ENCODE assay signal across 24 mouse cellular contexts in the genomic region with DNA sequence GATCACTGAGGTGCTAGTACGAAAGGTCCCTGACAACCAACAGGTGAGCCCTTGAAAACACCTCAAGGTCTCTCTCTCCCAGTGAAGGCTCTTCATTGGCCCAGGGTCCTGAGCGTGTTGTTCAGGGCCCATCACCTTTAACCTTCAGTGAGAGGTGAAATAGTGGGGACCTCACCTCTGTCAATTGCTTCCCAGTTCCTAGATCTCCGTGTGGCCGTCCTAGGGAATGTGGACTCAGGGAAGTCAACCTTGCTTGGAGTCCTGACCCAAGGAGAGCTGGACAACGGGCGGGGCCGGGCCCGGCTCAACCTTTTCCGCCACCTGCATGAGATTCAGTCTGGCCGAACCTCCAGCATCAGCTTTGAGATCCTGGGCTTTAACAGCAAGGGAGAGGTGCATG. TPM values are rescaled to one million over a fixed set of nuclear protein-coding genes. Genes with fewer than 3 reads are reported as not detected.
"Had no signal": no experiment of that assay in that cellular context is flagged by ENCODE, and none has a peak within 500 bp of the region (broad histone marks: within the 10 kb centered on the region; RNA-seq: fewer than 3 reads in every experiment).

No protein-coding gene starts in this region.

- H3K9ac ChIP-seq: embryonic facial prominence, embryonic 12.5 days; embryonic facial prominence, embryonic 13.5 days; embryonic facial prominence, embryonic 15.5 days; forebrain, embryonic 12.5 days; forebrain, embryonic 13.5 days; forebrain, embryonic 15.5 days; forebrain, postnatal 0 days had no signal

- ATAC-seq: forebrain, embryonic 13.5 days; forebrain, embryonic 14.5 days; forebrain, embryonic 15.5 days; forebrain, embryonic 16.5 days; forebrain, postnatal 0 days had no signal

- H3K9me3 ChIP-seq: embryonic facial prominence, embryonic 10.5 days; embryonic facial prominence, embryonic 12.5 days; embryonic facial prominence, embryonic 13.5 days; embryonic facial prominence, embryonic 15.5 days; forebrain, embryonic 10.5 days; forebrain, embryonic 12.5 days; forebrain, embryonic 13.5 days; forebrain, embryonic 15.5 days; heart, embryonic 10.5 days had no signal

- H3K4me3 ChIP-seq: embryonic facial prominence, embryonic 10.5 days; embryonic facial prominence, embryonic 12.5 days; embryonic facial prominence, embryonic 13.5 days; embryonic facial prominence, embryonic 15.5 days; erythroblast, embryonic 14.5 days; forebrain, embryonic 10.5 days; forebrain, embryonic 12.5 days; forebrain, embryonic 13.5 days; forebrain, embryonic 15.5 days; gastrocnemius, adult 2 months; heart, adult 2 months; heart, embryonic 10.5 days had no signal

- DNase-seq: cerebellum, adult 8-10 months; cerebellum, postnatal 14 days; cerebellum, postnatal 25 days; embryo, embryonic 11 days; forebrain, postnatal 0 days; gastrocnemius, adult 2 months; gastrocnemius, postnatal 10 days; gastrocnemius, postnatal 14 days; gastrocnemius, postnatal 25 days; gastrocnemius, postnatal 36 days; heart, adult 2 months had no signal

- H3K4me2 ChIP-seq: embryonic facial prominence, embryonic 12.5 days; embryonic facial prominence, embryonic 13.5 days; embryonic facial prominence, embryonic 15.5 days; forebrain, embryonic 12.5 days; forebrain, embryonic 13.5 days; forebrain, embryonic 15.5 days had no signal

- H3K27me3 ChIP-seq: embryonic facial prominence, embryonic 12.5 days; embryonic facial prominence, embryonic 13.5 days; embryonic facial prominence, embryonic 15.5 days; forebrain, embryonic 12.5 days; forebrain, embryonic 13.5 days; forebrain, embryonic 15.5 days had no signal

- H3K27ac ChIP-seq: embryonic facial prominence, embryonic 10.5 days; embryonic facial prominence, embryonic 12.5 days; embryonic facial prominence, embryonic 13.5 days; embryonic facial prominence, embryonic 15.5 days; forebrain, embryonic 10.5 days; forebrain, embryonic 12.5 days; forebrain, embryonic 13.5 days; forebrain, embryonic 15.5 days; gastrocnemius, adult 2 months; heart, adult 2 months had no signal

RNA-seq across cellular contexts. Expression of a gene that starts 20.8 kb away (rescaled TPM):
- total RNA-seq: granulocyte monocyte progenitor cell, adult 5-6 weeks had no signal
- polyA plus RNA-seq: erythroblast, embryonic 14.5 days had no signal
